Mouse (Mus musculus) testis, postnatal 14 days (tissue): ENCODE data around the gene Lcor.

Experiments used
- DNase-seq: peaks from one replicate; pipeline ENCODE4 v3.0.0; 2021; ENCODE audit warnings: low spot score

Gene Lcor

GRCm38 (mm10) chr19:41568791-41569190, 86.4 kb downstream of the Lcor start:
- no peak for DNase-seq

- DNase-seq = no peak
Observed at GRCm38 (mm10) chr19:41573700-41574099, 91.3 kb downstream of the Lcor start.

- DNase-seq = no peak
Observed at GRCm38 (mm10) chr19:41577576-41577975, 95.1 kb downstream of the Lcor start.

GRCm38 (mm10) chr19:41579311-41579920, 97.0 kb downstream of the Lcor start:
- DNase-seq = no peak

GRCm38 (mm10) chr19:41581706-41582420, 99.4 kb downstream of the Lcor start, which contains the start of gene Gm340:
Gene Gm340, plus strand, starts transcription at chr19:41582370.
- no peak for DNase-seq

GRCm38 (mm10) chr19:41582918-41583514, 100.6 kb downstream of the Lcor start:
- no peak for DNase-seq

- DNase-seq = no peak
Observed at GRCm38 (mm10) chr19:41586752-41587151, 104.3 kb downstream of the Lcor start.

- DNase-seq = no peak
Observed at GRCm38 (mm10) chr19:41587431-41588222, 105.2 kb downstream of the Lcor start.

- no peak for DNase-seq
Observed at GRCm38 (mm10) chr19:41589026-41589425, 106.6 kb downstream of the Lcor start.

- no peak for DNase-seq
Observed at GRCm38 (mm10) chr19:41589681-41590080, 107.2 kb downstream of the Lcor start.

- no peak for DNase-seq
Observed at GRCm38 (mm10) chr19:41591808-41592207, 109.4 kb downstream of the Lcor start.

- DNase-seq = no peak
Observed at GRCm38 (mm10) chr19:41597170-41597894, 114.9 kb downstream of the Lcor start.

- no peak for DNase-seq
Observed at GRCm38 (mm10) chr19:41600647-41601046, 118.2 kb downstream of the Lcor start.

- no peak for DNase-seq
Observed at GRCm38 (mm10) chr19:41606208-41606987, 124.0 kb downstream of the Lcor start.

GRCm38 (mm10) chr19:41611683-41612082, 129.2 kb downstream of the Lcor start:
- no peak for DNase-seq
